Mouse (Mus musculus) lung, embryonic 15.5 days (tissue): Measurements from ENCODE around the gene Gm6217. TPM values are rescaled to one million over a fixed set of nuclear protein-coding genes. Genes with fewer than 3 reads are reported as not detected.
"Not testable (repeated sequence)": the region's sequence is repeated elsewhere in the genome, so short reads cannot be mapped to it uniquely, and the experiment has no call there.

Experiments
- ATAC-seq: fragments of 200-750 bp; cut with Nextera tagmentation; 2 replicates; pipeline ENCODE4 v1.8.0; 2017; ENCODE audit warnings: moderate number of reproducible peaks, borderline replicate concordance; ENCODE audit not compliant: low FRiP score, low TSS enrichment; ENCODE audit errors: extremely low read depth
- H3K27ac ChIP-seq: fragments of 300-500 bp; sonication (generic); 2 replicates; pipeline ENCODE4 v1.5.1; 2015; ENCODE audit warnings: moderate library complexity, mild to moderate bottlenecking, inconsistent platforms
- H3K27me3 ChIP-seq: fragments of 300-500 bp; sonication (generic); 2 replicates; pipeline ENCODE4 v1.6.1; 2015; ENCODE audit warnings: inconsistent platforms
- H3K36me3 ChIP-seq: fragments of 300-500 bp; sonication (generic); 2 replicates; pipeline ENCODE4 v1.6.1; 2015; ENCODE audit warnings: inconsistent platforms
- H3K4me1 ChIP-seq: fragments of 300-500 bp; sonication (generic); 2 replicates; pipeline ENCODE4 v1.6.1; 2015; ENCODE audit warnings: inconsistent platforms
- H3K4me2 ChIP-seq: fragments of 300-500 bp; sonication (generic); 2 replicates; pipeline ENCODE4 v1.6.1; 2015; ENCODE audit warnings: inconsistent platforms, mild to moderate bottlenecking, moderate library complexity
- H3K4me3 ChIP-seq: fragments of 300-500 bp; sonication (generic); 2 replicates; pipeline ENCODE4 v1.5.1; 2015; ENCODE audit warnings: mild to moderate bottlenecking, inconsistent platforms
- H3K9ac ChIP-seq: fragments of 300-500 bp; sonication (generic); 2 replicates; pipeline ENCODE4 v1.6.1; 2015; ENCODE audit warnings: inconsistent platforms
- H3K9me3 ChIP-seq: fragments of 300-500 bp; sonication (generic); 2 replicates; pipeline ENCODE4 v1.6.1; 2016; ENCODE audit warnings: inconsistent platforms
- WGBS: fragments of 180-500 bp; shearing (Covaris S2); methylation state at CpG from one replicate; pipeline ENCODE4 v1.1.7; 2015; 5-methylcytosine and 5-hydroxymethylcytosine counted together
- polyA plus RNA-seq: library from polyadenylated mRNA; unstranded; fragments of >200 nt; fragmentation: Nextera tagmentation; extraction: Ambion mirVana; gene quantifications from 2 replicates; pipeline ENCODE4 v1.2.1, GENCODE M21; 2015

Gm6217 gene
- not detected in 2 replicates for polyA plus RNA-seq

DNA sequence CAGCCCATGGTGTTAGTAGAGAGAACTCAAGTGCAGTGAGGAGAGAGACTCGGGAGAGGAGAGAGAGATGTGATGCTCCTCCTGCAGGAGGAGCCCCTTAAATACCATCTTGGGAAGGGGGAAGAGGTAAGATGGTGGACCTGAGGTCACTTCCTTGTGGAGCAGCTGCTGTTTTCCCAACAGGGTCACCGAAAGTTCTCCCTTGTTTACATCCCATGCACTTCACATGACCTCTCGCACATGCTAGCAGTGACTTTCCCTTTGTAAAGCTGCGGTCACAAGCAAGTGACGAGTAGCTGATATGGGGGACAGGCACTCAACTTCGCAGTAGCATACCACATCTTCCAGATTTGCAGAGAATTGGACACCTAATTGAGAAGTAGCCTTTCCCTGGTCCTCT is at the start of gene Gm6217:
TSS of gene Gm6217 (minus strand) at position 74 of the 400 bp plus-strand sequence.
- no CpG with 5 or more reads among the region's 6 CpGs for WGBS
- not testable (repeated sequence) for H3K4me1 ChIP-seq, ATAC-seq

DNA sequence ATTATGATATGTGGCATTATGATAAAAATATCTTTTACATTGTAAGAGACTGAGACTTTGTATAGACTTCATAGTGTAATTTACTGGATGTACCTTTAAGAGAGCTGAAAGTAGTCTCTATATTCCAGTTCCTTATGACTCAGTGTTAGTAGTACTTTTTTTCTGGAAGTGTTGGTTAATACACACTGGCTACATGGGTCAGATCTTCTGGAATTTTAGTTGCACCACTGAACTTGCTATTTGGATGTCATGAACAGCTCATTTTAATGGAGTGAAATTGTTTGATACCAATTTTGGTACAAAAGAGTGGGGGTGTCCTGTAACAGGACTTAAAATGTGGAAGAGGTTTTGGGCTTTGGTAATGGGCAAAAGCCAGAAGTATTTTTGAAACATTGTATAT is 46.6 kb upstream of the Gm6217 start:
- H3K9me3 ChIP-seq: no peaks in the 10 kb centered on the region
- H3K27me3 ChIP-seq: no peaks in the 10 kb centered on the region
- no peaks in the 10 kb centered on the region for H3K36me3 ChIP-seq
- H3K27ac ChIP-seq: no peak overlapping the region
- ATAC-seq: no peak
- no peak overlapping the region for H3K9ac ChIP-seq
- no peak overlapping the region for H3K4me2 ChIP-seq
- no peak overlapping the region for H3K4me3 ChIP-seq
- no peaks in the 10 kb centered on the region for H3K4me1 ChIP-seq

More for the DNA sequence above, at the start of gene Gm6217:
- H3K4me2 ChIP-seq, H3K9ac ChIP-seq, H3K36me3 ChIP-seq, H3K9me3 ChIP-seq, H3K27me3 ChIP-seq, H3K4me3 ChIP-seq, H3K27ac ChIP-seq: not testable (repeated sequence)

DNA sequence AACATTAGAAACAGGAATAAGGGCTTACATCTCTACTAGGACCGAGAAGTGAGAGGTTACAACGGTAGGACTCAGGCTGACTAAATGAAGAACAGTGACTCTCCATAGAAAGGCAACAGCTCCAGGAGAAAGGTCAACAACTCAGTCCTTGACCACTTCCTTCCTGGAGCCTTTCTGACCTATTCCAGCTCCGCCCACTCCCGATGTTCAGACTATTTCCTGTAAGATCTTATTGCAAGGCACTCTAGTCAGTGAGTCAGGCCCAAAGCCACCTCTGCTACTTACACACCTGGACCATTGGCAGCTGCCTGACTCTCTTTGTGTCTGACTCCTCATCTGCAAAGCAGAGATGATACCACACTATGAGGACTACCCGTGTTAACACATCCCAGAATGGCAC is 44.6 kb upstream of the Gm6217 start:
- 64% methylated on average over 5 of the region's 5 CpGs for WGBS
- H3K9ac ChIP-seq: no peak overlapping the region
- no peaks in the 10 kb centered on the region for H3K27me3 ChIP-seq
- H3K4me2 ChIP-seq: no peak overlapping the region
- no peaks in the 10 kb centered on the region for H3K9me3 ChIP-seq
- no peak overlapping the region for H3K4me3 ChIP-seq
- no peak overlapping the region for H3K27ac ChIP-seq
- H3K4me1 ChIP-seq: peaks cover 6% of the 10 kb centered on the region; the same call in 1 of the 2 replicates
- H3K36me3 ChIP-seq: no peaks in the 10 kb centered on the region
- ATAC-seq: no peak

DNA sequence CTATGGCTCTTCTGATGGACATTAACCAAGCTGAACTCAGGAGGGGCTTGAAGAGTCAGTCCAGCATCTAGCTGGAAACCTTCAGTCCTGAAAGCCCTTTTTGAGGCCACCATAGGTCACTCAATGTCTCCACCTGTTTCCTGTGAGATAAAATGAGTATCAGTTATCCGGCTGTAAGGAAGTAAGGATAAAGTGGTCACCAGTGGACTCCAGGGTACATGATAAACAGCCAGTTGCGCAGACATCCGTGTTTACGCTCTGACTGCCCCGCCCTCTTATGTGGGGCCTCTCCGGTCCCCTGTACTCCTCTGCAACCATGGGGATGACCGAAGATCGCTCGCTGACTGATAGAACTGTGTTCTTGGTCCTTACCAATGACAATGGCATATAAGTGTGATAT is 43.1 kb upstream of the Gm6217 start:
- H3K4me3 ChIP-seq: no peak overlapping the region
- peaks cover 6% of the 10 kb centered on the region; the same call in 1 of the 2 replicates for H3K4me1 ChIP-seq
- no peaks in the 10 kb centered on the region for H3K9me3 ChIP-seq
- H3K27ac ChIP-seq: peak overlapping the region; percentile 67
- WGBS: 64% methylated on average over 9 of the region's 9 CpGs
- H3K36me3 ChIP-seq: no peaks in the 10 kb centered on the region
- H3K27me3 ChIP-seq: no peaks in the 10 kb centered on the region
- no peak overlapping the region for H3K9ac ChIP-seq
- ATAC-seq: peak; percentile 65
- H3K4me2 ChIP-seq: no peak overlapping the region

DNA sequence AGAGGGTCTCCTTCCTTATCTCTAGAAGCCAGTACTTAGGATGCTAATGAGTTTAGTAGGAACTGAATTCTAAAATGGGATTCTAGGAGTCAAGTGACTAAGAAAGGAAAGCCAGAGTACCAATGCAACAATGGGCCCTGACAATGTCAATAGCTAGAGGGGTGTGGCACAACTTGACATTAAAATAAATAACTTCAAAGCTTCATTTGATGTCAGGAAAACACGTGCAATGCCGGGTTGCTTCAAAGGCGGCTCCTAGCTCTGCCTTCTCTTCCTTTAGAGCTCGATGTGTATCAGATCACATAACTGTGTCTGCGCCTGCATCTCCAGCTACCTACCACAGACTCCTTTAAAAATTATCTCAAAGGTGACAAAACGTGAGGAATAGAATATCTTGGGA is 42.7 kb upstream of the Gm6217 start:
- Histone ChIP-seq H3K4me3 (no peak overlapping the region), H3K4me1 (peaks cover 6% of the 10 kb centered on the region; the same call in 1 of the 2 replicates), H3K9ac (no peak overlapping the region), H3K36me3 (no peaks in the 10 kb centered on the region), H3K27me3 (no peaks in the 10 kb centered on the region), H3K4me2 (no peak overlapping the region), H3K9me3 (no peaks in the 10 kb centered on the region), H3K27ac (peak overlapping the region; percentile 67)
- ATAC-seq: peak; percentile 67; the same call in 1 of the 2 replicates
- 46% methylated on average over 6 of the region's 6 CpGs for WGBS

DNA sequence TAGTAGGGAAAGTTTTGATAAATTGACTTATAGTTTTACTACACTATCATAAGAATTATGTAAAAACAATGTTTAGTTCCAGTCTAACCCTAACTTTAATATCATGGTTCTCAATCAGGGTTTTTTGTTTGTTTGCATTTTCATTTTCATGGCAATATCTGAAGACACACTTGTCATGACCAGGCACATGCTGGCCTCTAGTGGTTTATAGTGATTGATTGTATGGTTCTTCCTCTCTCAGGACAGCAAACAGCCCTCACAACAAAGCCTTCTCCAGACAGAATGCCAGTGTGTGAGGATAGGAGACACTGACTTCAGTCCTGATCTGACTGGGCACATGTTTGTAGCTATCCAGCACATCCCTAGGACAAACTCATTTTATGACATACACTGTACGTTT is 42.0 kb upstream of the Gm6217 start:
- Histone ChIP-seq H3K27me3 (no peaks in the 10 kb centered on the region), H3K9me3 (no peaks in the 10 kb centered on the region), H3K4me2 (no peak overlapping the region), H3K4me1 (peaks cover 6% of the 10 kb centered on the region; the same call in 1 of the 2 replicates), H3K4me3 (no peak overlapping the region), H3K9ac (no peak overlapping the region), H3K27ac (peak overlapping the region; percentile 67), H3K36me3 (no peaks in the 10 kb centered on the region)
- ATAC-seq: no peak
- 57% methylated on average over 1 of the region's 1 CpGs for WGBS

DNA sequence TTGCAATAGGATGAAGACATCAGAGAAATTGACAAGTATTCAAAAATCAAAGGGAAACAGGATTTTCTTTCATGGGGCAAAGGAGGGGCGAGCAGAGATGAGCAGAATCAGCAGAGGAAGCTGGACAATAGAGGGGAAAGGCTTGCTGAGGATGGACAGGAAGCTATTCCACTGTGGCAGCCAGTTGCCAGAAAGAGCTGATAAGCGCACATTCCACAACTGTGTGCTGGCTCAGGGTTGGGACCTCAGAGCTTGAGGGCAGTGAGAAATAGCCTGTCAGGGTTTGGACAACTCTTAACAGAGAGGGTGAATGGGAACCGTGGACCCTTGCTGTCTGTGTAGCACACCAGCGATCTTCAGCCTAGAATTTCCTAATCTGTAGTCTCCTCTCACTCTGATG is 40.8 kb upstream of the Gm6217 start:
- peaks cover 6% of the 10 kb centered on the region; the same call in 1 of the 2 replicates for H3K4me1 ChIP-seq
- H3K4me3 ChIP-seq: no peak overlapping the region
- no peaks in the 10 kb centered on the region for H3K9me3 ChIP-seq
- peak; percentile 71; the same call in 1 of the 2 replicates for ATAC-seq
- no peaks in the 10 kb centered on the region for H3K36me3 ChIP-seq
- H3K4me2 ChIP-seq: no peak overlapping the region
- H3K27ac ChIP-seq: peak overlapping the region; percentile 49
- H3K9ac ChIP-seq: no peak overlapping the region
- WGBS: 20% methylated on average over 4 of the region's 4 CpGs
- no peaks in the 10 kb centered on the region for H3K27me3 ChIP-seq

DNA sequence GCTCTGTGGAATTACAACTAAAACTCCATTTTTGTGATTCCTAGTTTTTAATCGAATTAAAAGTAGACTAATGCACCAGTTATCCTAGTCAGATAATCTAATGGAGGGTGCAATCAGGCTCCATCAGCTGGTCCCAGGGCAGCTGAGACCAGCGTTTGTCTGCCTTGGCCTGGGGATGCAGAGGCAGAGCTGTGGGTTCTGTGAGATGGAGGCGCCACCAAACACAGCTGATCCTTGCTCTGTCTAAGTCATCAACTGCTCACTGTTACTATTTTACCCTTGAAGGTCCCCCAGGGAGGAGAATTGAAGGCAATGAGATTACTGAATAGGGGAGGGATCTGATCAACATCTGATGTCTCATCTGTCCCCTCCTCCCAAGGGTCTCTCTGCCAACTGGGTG is 35.2 kb upstream of the Gm6217 start:
- Histone ChIP-seq H3K36me3 (no peaks in the 10 kb centered on the region), H3K9me3 (no peaks in the 10 kb centered on the region)
- 68% methylated on average over 3 of the region's 3 CpGs for WGBS

DNA sequence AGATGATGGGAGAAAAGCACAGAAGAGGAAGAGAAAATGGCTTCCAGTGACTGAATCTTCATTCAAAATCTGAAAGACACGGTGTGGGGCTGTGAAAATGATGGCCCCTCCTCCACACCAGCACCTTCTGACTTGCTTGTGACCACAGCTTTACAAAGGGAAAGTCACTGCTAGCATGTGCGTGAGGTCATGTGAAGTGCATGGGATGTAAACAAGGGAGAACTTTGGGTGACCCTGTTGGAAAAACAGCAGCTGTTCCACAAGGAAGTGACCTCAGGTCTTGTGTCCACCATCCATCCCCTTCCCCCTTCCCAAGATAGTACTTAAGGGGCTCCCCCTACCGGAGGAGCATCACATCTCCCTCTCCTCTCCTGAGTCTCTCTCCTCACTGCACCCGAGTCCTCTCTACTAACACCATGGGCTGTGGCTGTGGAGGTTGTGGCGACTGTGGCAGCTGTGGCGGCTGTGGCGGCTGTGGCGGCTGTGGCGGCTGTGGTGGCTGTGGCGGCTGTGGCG is 28.7 kb upstream of the Gm6217 start, which contains the start of gene Gm47955:
TSS of gene Gm47955 (plus strand) at position 417 of the 516 bp plus-strand sequence.
- Histone ChIP-seq H3K36me3 (no peaks in the 10 kb centered on the region), H3K9ac (no peak within 1 kb of the TSS), H3K4me1 (no peaks in the 10 kb centered on the region), H3K9me3 (no peaks in the 10 kb centered on the region), H3K27ac (no peak within 1 kb of the TSS), H3K27me3 (no peaks in the 10 kb centered on the region), H3K4me3 (no peak within 1 kb of the TSS), H3K4me2 (no peak within 1 kb of the TSS)
- WGBS: 83% methylated on average over 11 of the region's 11 CpGs
- ATAC-seq: no peak

More for the DNA sequence above, 35.2 kb upstream of the Gm6217 start:
- no peak overlapping the region for H3K4me2 ChIP-seq
- no peak for ATAC-seq
- H3K4me3 ChIP-seq: no peak overlapping the region
- H3K9ac ChIP-seq: no peak overlapping the region
- no peak overlapping the region for H3K27ac ChIP-seq
- no peaks in the 10 kb centered on the region for H3K27me3 ChIP-seq
- H3K4me1 ChIP-seq: no peaks in the 10 kb centered on the region

DNA sequence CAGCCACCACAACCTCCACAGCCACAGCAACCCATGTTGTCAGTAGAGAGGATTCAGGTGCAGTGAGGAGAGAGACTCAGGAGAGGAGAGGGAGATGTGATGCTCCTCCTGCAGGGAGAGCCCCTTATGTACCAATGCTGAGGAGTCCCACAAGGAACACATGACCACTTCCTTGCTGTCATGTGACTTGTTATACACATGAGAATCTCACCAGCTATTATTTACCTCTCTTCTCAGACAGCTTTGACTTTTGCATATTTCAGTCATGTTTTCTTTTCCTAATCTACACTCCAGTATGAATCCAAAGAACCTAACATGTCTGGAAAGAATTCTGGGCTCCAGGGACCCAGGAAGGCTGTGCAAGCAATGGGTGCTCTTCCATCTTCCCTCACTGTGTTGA is 24.7 kb upstream of the Gm6217 start, which contains the start of gene Gm7544:
TSS of gene Gm7544 (minus strand) at position 101 of the 400 bp plus-strand sequence.
- not testable (repeated sequence) for H3K4me2 ChIP-seq, H3K27me3 ChIP-seq, H3K27ac ChIP-seq, H3K4me3 ChIP-seq, H3K9ac ChIP-seq, H3K4me1 ChIP-seq, ATAC-seq, H3K36me3 ChIP-seq, H3K9me3 ChIP-seq

DNA sequence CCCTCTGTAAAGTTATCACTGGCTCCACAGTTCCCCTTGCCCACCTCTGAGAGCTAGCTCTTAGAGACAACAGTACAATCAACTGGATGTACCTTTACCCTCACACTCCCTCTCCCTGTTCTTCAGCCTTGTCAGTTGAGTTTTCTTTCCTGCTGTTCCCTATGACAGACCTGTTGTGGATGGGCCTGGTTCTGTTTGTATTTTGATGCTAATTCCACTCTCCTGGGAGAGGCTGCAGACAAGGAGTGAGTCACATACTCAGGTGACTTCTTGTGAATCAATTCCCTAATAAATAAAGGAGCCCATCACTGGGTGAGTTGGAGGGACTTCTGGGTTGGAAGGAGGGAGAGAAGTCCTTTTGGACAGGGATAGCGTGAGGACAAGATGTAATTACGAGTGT is 17.4 kb upstream of the Gm6217 start:
- Histone ChIP-seq H3K4me3 (no peak overlapping the region), H3K27me3 (no peaks in the 10 kb centered on the region), H3K4me2 (no peak overlapping the region), H3K27ac (no peak overlapping the region), H3K9me3 (no peaks in the 10 kb centered on the region), H3K36me3 (no peaks in the 10 kb centered on the region), H3K9ac (no peak overlapping the region), H3K4me1 (no peaks in the 10 kb centered on the region)
- ATAC-seq: no peak
- WGBS: 85% methylated on average over 2 of the region's 2 CpGs

DNA sequence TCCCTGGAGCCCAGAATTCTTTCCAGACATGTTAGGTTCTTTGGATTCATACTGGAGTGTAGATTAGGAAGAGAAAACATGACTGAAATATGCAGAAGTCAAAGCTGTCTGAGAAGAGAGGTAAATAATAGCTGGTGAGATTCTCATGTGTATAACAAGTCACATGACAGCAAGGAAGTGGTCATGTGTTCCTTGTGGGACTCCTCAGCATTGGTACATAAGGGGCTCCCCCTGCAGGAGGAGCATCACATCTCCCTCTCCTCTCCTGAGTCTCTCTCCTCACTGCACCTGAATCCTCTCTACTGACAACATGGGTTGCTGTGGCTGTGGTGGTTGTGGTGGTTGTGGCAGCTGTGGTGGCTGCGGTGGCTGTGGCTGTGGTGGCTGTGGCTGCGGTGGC is 14.8 kb upstream of the Gm6217 start:
- H3K9me3 ChIP-seq, H3K27ac ChIP-seq, H3K4me3 ChIP-seq, H3K27me3 ChIP-seq, H3K4me2 ChIP-seq, H3K9ac ChIP-seq, H3K36me3 ChIP-seq, ATAC-seq, H3K4me1 ChIP-seq: not testable (repeated sequence)
- 90% methylated on average over 2 of the region's 2 CpGs for WGBS

DNA sequence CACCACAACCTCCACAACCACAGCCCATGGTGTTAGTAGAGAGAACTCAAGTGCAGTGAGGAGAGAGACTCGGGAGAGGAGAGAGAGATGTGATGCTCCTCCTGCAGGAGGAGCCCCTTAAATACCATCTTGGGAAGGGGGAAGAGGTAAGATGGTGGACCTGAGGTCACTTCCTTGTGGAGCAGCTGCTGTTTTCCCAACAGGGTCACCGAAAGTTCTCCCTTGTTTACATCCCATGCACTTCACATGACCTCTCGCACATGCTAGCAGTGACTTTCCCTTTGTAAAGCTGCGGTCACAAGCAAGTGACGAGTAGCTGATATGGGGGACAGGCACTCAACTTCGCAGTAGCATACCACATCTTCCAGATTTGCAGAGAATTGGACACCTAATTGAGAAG is 12.1 kb upstream of the Gm6217 start, which contains the start of gene A030003K21Rik:
TSS of gene A030003K21Rik (minus strand) at position 94 of the 400 bp plus-strand sequence.
- H3K27me3 ChIP-seq, H3K9me3 ChIP-seq, H3K36me3 ChIP-seq, ATAC-seq, H3K9ac ChIP-seq, H3K4me2 ChIP-seq, H3K4me3 ChIP-seq, H3K4me1 ChIP-seq, H3K27ac ChIP-seq: not testable (repeated sequence)
- WGBS: no CpG with 5 or more reads among the region's 6 CpGs
